Mouse (Mus musculus) erythroblast, embryonic 14.5 days (primary cell): ENCODE data around the gene Lypd1.

Source experiments
- GATA1 ChIP-seq: IDR thresholded peaks from 2 replicates; pipeline ENCODE4 v1.6.1; 2012; ENCODE audit warnings: low read length, inconsistent platforms, mixed read lengths
- TAL1 ChIP-seq: IDR thresholded peaks from 3 replicates; pipeline ENCODE4 v1.6.1; 2012; ENCODE audit warnings: low read length, inconsistent platforms, mixed read lengths

DNA sequence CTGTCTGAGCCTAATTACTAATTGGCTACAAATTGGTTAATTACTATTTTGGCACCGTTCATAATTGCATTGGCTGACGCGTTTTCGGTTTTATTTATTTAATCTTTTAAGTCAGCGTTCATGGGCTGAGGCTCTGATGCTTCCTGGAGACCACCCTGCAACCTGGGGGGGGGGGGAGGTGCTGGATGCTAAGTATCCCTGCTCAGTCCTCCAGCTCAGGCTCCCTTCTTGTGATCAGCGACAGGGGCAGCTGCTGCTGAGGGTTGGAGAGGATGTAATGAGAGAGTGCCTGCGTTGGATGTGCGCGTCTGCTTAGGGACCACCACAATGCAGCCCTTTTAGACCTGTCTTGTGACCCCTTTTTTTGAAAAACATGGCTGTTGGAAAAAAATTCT lies 2.0 kb downstream of the Lypd1 start:
- TF ChIP-seq GATA1, result no peak
- no peak for TF ChIP-seq TAL1
